Mouse (Mus musculus) brown adipose tissue, adult 24 weeks (tissue): ENCODE results near the gene Psmb1. TPM values are rescaled to one million over a fixed set of nuclear protein-coding genes. Genes with fewer than 3 reads are reported as not detected.
"Not testable (repeated sequence)": the region's sequence is repeated elsewhere in the genome, so short reads cannot be mapped to it uniquely, and the experiment has no call there.

Experiments
- H3K27ac ChIP-seq: fragments of 200-500 bp; replicated peaks from 2 replicates; pipeline ENCODE4 v1.5.1; 2012; ENCODE audit warnings: low read depth, mild to moderate bottlenecking, low read length
- H3K4me1 ChIP-seq: fragments of 200-500 bp; 2 replicates; pipeline ENCODE4 v1.6.1; 2012; ENCODE audit warnings: low read length, mixed read lengths; ENCODE audit not compliant: control insufficient read depth, insufficient read depth, insufficient read length
- H3K4me3 ChIP-seq: fragments of 200-500 bp; 2 replicates; pipeline ENCODE4 v1.5.1; 2012; ENCODE audit warnings: low read depth, mild to moderate bottlenecking, low read length, moderate library complexity; ENCODE audit not compliant: insufficient read depth
- polyA plus RNA-seq: library from polyadenylated mRNA; stranded (reverse); fragments of >200 nt; gene quantifications from 2 replicates; pipeline ENCODE4 v1.2.4, GENCODE M21; 2012; ENCODE audit not compliant: missing spikeins, insufficient read depth, insufficient read length

Psmb1 gene
- polyA plus RNA-seq, 1 experiment: 179 TPM

GRCm38 (mm10) chr17:15510694-15511093, 11.1 kb upstream of the Psmb1 start:
- Histone ChIP-seq H3K4me3 (no peak overlapping the region), H3K4me1 (no peaks in the 10 kb centered on the region), H3K27ac (no peak overlapping the region)

DNA sequence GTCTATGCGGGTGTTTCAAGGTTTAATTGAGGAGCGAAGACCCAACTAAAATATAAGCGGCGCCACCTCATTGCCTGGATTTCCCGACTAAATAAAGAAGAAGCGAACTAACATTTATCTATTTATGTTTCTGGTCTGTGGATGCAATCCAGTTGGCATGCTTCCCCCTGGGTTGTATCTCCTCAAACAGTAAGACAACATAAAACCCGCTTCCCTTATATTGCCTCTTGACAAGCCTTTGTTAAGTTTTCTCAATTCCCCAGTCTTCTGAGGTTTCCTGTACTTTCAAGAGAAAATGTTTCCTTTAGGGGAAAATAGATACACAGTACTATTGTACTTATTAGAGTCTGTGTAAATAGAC, 818 bp downstream of the Psmb1 start:
- Histone ChIP-seq H3K4me1 (0 out of 2 replicates have a peak, but pooled peaks cover 3% of the 10 kb centered on the region), H3K27ac (peak overlapping the region; percentile 88), H3K4me3 (peak overlapping the region; percentile 90)

DNA sequence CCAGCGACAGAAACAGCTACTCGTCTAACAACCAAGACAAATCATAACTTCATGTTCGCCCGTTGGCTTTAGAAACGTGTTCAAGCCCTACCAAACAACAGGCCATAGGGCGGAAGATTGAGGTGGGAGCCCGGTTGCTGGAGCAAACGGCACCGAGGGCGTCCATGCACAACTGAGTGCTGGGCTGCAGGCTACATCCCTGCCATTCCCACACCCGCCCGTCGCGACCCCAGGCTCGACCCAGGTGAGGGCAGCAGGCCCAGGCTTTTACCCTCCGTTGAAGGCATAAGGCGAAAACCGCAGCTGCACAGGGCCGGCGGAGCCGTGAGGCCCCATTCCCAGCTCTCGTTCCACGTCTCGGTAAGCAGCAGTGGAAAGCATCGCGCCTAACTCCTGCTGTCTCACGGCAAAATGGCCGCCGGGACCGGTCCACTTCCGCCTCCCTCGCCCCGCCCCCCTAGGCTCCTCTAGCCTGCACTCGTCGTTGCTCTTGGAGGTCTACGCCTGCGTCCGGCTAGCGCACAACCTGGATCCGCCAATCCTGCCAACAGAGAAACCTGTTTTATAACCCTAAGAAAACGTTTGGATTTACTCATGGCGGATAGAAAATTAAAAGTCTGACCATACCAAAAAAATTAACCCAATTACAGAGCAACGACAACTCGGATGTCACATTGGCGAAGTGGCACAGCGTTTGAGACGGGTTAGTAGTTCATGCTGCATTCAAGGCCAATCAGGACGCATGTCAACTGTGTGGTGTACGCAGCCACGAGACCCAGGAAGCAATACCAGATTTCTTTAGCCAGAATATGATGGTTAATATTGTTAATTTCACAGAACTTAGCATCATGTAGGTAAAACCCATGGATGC, 1.4 kb downstream of the Psmb1 start:
- 0 out of 2 replicates have a peak, but pooled peaks cover 3% of the 10 kb centered on the region for H3K4me1 ChIP-seq
- H3K4me3 ChIP-seq: peak overlapping the region; percentile 90
- H3K27ac ChIP-seq: peak overlapping the region; percentile 88

- Histone ChIP-seq H3K4me1 (no peaks in the 10 kb centered on the region), H3K27ac (no peak overlapping the region), H3K4me3 (no peak overlapping the region)
These were observed 9.0 kb downstream of the Psmb1 start for GRCm38 (mm10) chr17:15490542-15490941.

DNA sequence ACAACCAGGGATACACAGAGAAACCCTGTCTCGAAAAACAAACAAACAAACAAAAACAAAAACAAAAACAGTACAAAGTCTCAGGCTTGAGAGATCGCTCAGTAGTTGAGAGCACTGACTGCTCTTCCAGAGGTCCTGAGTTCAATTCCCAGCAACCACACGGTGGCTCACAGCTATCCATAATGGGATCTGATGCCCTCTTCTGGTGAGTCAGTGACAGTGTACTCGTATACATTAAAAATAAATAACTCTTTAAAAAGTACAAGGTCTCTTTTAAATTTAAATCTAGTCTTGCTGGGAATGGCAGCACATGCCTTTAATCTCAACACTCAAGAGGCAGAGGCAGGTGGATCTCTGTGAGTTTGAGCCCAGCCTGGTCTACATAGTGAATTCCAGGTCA, 26.9 kb downstream of the Psmb1 start:
- Histone ChIP-seq H3K4me1 (no peaks in the 10 kb centered on the region), H3K27ac (no peak overlapping the region), H3K4me3 (no peak overlapping the region)

DNA sequence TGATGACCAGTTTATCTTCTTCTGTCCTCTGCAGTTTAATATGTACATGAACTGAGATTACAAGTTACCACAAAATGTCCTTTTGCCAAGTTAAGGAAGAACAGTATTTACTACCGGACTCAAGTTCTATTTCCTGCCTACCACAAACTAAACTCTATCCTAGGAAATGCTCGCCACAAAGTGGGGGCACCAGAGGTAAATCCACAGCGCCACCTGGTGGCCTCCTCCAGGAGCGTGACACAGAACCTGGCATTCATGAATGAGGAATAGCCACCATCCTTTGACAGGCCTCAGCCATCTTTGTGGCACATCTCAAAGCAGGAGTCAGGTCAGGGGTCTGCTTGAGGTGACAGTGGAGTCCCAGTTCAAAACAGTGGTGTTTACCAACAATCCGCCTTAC, 31.9 kb downstream of the Psmb1 start:
- Histone ChIP-seq H3K4me3 (no peak overlapping the region), H3K27ac (no peak overlapping the region), H3K4me1 (no peaks in the 10 kb centered on the region)

GRCm38 (mm10) chr17:15461921-15462495, 37.5 kb downstream of the Psmb1 start:
- H3K27ac ChIP-seq: no peak overlapping the region
- H3K4me1 ChIP-seq: no peaks in the 10 kb centered on the region
- no peak overlapping the region for H3K4me3 ChIP-seq

- no peaks in the 10 kb centered on the region for H3K4me1 ChIP-seq
- no peak overlapping the region for H3K4me3 ChIP-seq
- no peak overlapping the region for H3K27ac ChIP-seq
These were observed 39.8 kb downstream of the Psmb1 start for GRCm38 (mm10) chr17:15459761-15460160.

GRCm38 (mm10) chr17:15456595-15456994, 43.0 kb downstream of the Psmb1 start:
- Histone ChIP-seq H3K4me1 (no peaks in the 10 kb centered on the region), H3K27ac (no peak overlapping the region), H3K4me3 (no peak overlapping the region)

GRCm38 (mm10) chr17:15455203-15455602, 44.3 kb downstream of the Psmb1 start:
- Histone ChIP-seq H3K4me3 (no peak overlapping the region), H3K27ac (no peak overlapping the region), H3K4me1 (no peaks in the 10 kb centered on the region)

DNA sequence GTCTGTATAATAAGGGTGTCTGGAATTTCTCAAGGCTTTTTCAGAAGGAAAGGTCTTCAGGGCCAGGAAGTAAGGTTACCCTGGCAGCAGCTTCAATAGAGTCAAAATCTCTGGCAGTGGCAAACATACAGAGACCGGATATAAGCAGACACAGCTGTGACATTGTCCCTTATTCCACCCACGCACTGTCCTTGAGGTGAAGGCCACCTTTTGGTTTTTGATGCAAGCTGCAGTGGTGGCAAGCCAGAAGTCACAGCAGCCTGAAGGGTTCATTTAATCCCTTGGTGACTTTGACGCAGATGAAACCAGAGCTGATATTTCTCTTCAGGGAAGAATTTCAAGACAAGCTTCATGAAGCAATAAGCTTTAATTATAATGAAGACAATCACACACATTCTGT, 49.9 kb downstream of the Psmb1 start:
- Histone ChIP-seq H3K4me3 (no peak overlapping the region), H3K4me1 (no peaks in the 10 kb centered on the region), H3K27ac (no peak overlapping the region)

- not testable (repeated sequence) for H3K4me1 ChIP-seq, H3K27ac ChIP-seq, H3K4me3 ChIP-seq
These were observed 50.4 kb downstream of the Psmb1 start for GRCm38 (mm10) chr17:15449144-15449543.

DNA sequence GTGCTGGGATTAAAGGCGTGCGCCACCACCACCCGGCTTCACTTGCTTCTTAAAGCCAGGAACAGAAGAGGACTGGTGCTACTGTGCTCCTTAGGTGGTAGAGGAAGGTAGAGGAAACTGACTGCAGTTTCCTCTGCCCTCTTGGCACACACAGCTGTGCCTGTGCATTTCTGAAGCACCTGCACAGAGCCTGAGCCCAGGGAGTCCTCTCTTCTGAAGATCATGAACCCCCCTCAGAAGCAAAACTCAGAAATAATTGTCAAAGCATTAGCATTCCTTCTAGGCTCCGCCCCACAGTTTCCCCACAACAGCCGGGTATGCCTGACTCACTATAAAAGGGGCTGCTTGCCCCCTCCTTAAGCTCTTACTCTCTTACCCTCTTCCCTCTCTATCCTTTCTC, 51.7 kb downstream of the Psmb1 start:
- no peaks in the 10 kb centered on the region for H3K4me1 ChIP-seq

DNA sequence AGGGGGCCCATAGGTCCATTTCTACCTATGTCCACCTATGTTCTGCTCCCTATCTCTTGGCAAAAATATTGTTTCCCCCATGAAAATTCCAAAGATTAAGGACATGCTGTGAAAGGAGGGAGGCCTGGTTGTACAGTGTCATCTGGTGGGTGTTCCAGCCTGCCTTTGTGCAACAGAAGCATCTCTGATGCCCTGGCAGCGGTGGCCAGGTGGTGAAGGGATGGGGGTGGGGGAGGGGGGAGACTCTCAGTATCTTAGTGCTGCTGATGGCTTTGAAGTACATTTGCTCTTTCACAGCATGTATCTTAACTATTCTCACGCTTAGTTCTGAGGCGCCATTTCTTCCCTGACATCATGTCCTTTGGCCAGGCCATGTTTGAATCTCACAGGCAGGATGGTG, 54.1 kb downstream of the Psmb1 start:
- Histone ChIP-seq H3K4me3 (no peak overlapping the region), H3K4me1 (no peaks in the 10 kb centered on the region), H3K27ac (no peak overlapping the region)

More for the DNA sequence above, 51.7 kb downstream of the Psmb1 start:
- no peak overlapping the region for H3K4me3 ChIP-seq
- H3K27ac ChIP-seq: no peak overlapping the region

GRCm38 (mm10) chr17:15440463-15441121, 59.0 kb downstream of the Psmb1 start:
- H3K27ac ChIP-seq: no peak overlapping the region
- H3K4me3 ChIP-seq: no peak overlapping the region
- no peaks in the 10 kb centered on the region for H3K4me1 ChIP-seq
